Mouse (Mus musculus): ENCODE measurements at regions not wholly inside any gene's neighbourhood (a gene's known extent, or its start where the extent isn't known, plus 50 kb on each side); places are given as distances from the start of the nearest gene placed in this dataset.

DNA sequence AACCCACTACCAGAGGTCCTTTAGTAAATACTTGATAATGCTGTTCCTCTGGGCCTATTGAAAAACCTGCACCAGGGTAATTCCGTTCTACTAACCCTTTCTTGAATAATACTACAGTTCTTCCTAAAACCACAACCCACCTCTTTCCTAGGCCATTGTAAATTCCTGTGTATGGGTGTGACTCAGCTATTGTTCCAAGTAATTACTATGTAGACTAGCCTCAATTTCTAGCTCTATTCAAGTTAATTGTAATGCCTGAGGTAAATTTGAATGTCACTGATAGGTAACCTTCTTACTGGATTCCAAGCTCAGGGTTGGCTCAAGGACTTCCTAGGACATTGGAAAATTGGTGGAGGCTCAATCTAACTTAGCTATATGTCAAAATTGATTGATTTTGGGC is 185.1 kb upstream of the Slc5a7 start:
- H3K4me1 ChIP-seq (ENCODE audit: control insufficient read depth, insufficient read depth, low read depth, low read length): no peaks in the 10 kb centered on the region; the same call in 1 of the 2 replicates
- H3K4me3 ChIP-seq (ENCODE audit: low read length): no peak overlapping the region
- H3K4me2 ChIP-seq (ENCODE audit: low read length): no peak overlapping the region
- H3K9ac ChIP-seq (ENCODE audit: low read depth, low read length): no peak overlapping the region
- WGBS: 95% methylated on average over 1 of the region's 1 CpGs
- no peaks in the 10 kb centered on the region for H3K36me3 ChIP-seq (ENCODE audit: control insufficient read depth, insufficient read depth, low read length)
- no peaks in the 10 kb centered on the region for H3K9me3 ChIP-seq (ENCODE audit: control insufficient read depth, low read length)
- no peaks in the 10 kb centered on the region for H3K27me3 ChIP-seq (replicated peaks; ENCODE audit: control insufficient read depth, insufficient read depth, low read length)
- ATAC-seq: no peak
- no peak overlapping the region for H3K27ac ChIP-seq (ENCODE audit: low read depth, low read length)

DNA sequence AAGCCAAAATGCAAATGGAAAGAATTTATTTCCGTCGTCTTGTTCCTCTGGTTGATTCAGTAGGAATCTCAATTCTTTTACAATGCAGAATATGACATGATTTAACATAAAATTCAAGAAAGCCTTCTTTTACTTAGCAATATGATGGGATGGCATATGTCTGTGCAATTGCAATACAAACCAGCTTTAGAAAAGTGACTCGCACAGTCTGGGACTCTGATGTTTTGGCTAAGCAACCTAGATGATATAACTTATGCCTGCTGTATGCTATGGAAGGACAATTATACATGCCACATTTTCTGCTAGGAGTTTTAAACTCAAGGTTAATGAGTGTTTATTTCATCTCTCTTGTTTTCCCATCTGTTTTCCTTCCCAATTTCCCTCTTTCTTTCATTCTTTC is 141.1 kb upstream of the Slc5a7 start:
- Histone ChIP-seq H3K4me1 (ENCODE audit: control insufficient read depth, insufficient read depth, low read depth, low read length) (no peaks in the 10 kb centered on the region), H3K9ac (ENCODE audit: low read depth, low read length) (no peak overlapping the region), H3K27me3 (replicated peaks; ENCODE audit: control insufficient read depth, insufficient read depth, low read length) (no peaks in the 10 kb centered on the region), H3K9me3 (ENCODE audit: control insufficient read depth, low read length) (no peaks in the 10 kb centered on the region), H3K27ac (ENCODE audit: low read depth, low read length) (no peak overlapping the region), H3K36me3 (ENCODE audit: control insufficient read depth, insufficient read depth, low read length) (no peaks in the 10 kb centered on the region), H3K4me2 (ENCODE audit: low read length) (no peak overlapping the region), H3K4me3 (ENCODE audit: low read length) (no peak overlapping the region)
- ATAC-seq: no peak
- 90% methylated on average over 3 of the region's 3 CpGs for WGBS

DNA sequence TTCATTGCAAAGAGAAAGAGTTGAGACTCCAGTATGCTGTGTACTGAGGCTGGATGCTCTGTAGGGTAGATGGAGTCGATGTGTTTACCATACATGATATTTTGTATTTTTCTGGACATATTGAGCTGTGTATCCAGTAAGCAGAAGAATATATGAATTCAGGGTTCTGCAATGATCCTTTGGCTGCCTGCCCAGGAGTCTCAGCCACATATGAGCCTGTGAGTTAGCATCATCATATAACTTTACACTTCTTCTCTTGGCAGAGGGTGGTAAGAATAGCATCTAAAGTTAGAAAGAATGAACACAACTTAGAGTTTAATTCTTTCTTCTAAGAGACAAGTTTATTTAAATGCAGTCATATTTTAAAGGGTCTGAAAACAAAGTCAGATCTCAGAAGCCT is 139.6 kb upstream of the Slc5a7 start:
- Histone ChIP-seq H3K4me1 (ENCODE audit: control insufficient read depth, insufficient read depth, low read depth, low read length) (no peaks in the 10 kb centered on the region), H3K27ac (ENCODE audit: low read depth, low read length) (no peak overlapping the region), H3K27me3 (replicated peaks; ENCODE audit: control insufficient read depth, insufficient read depth, low read length) (no peaks in the 10 kb centered on the region), H3K4me2 (ENCODE audit: low read length) (no peak overlapping the region), H3K9me3 (ENCODE audit: control insufficient read depth, low read length) (no peaks in the 10 kb centered on the region), H3K4me3 (ENCODE audit: low read length) (no peak overlapping the region), H3K9ac (ENCODE audit: low read depth, low read length) (no peak overlapping the region), H3K36me3 (ENCODE audit: control insufficient read depth, insufficient read depth, low read length) (no peaks in the 10 kb centered on the region)
- WGBS: 76% methylated on average over 1 of the region's 1 CpGs
- no peak for ATAC-seq

DNA sequence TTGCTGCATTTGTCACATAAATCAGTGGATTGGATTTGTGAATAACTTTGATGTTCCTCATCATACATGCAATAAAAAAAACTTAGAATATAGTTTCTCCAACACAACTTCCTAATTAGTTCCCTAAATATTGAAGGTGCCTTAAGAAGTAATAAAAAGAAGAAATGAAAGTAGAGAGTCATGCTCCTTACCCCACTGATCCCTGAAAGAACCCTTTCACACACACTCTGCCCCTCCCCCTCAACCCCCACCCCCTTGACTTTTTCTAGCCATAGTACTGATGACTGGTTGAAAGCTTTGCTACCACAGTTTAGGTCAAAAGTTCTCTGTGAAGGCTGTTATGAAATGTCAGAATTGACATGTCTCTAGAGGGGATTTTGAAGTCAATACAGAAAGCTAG is 131.1 kb upstream of the Slc5a7 start:
- Histone ChIP-seq H3K4me2 (ENCODE audit: low read length) (no peak overlapping the region), H3K36me3 (ENCODE audit: control insufficient read depth, insufficient read depth, low read length) (no peaks in the 10 kb centered on the region), H3K4me3 (ENCODE audit: low read length) (no peak overlapping the region), H3K27ac (ENCODE audit: low read depth, low read length) (no peak overlapping the region), H3K27me3 (replicated peaks; ENCODE audit: control insufficient read depth, insufficient read depth, low read length) (no peaks in the 10 kb centered on the region), H3K4me1 (ENCODE audit: control insufficient read depth, insufficient read depth, low read depth, low read length) (no peaks in the 10 kb centered on the region), H3K9me3 (ENCODE audit: control insufficient read depth, low read length) (peaks cover 2% of the 10 kb centered on the region; the same call in 1 of the 2 replicates), H3K9ac (ENCODE audit: low read depth, low read length) (no peak overlapping the region)
- no peak for ATAC-seq

DNA sequence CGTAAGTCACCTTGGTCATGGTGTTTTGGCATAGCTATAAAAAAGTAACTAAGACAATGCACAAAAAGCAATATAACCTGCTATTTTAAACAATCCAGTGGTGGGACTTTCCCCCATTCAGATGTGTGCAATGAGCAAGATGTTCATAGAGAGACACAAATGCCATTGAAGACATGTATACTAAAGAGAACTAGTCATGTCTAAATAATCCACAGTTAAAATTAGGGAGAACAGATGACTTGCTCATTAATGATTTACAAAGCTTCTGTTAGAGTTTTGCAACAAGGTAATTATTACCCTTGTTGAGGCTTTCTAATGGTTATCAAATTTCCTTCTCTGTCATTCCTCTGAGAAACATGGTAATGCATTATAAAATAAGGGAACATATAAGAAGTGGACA is 115.4 kb upstream of the Slc5a7 start:
- 73% methylated on average over 1 of the region's 1 CpGs for WGBS
- H3K4me2 ChIP-seq (ENCODE audit: low read length): no peak overlapping the region
- no peaks in the 10 kb centered on the region for H3K36me3 ChIP-seq (ENCODE audit: control insufficient read depth, insufficient read depth, low read length)
- H3K4me1 ChIP-seq (ENCODE audit: control insufficient read depth, insufficient read depth, low read depth, low read length): no peaks in the 10 kb centered on the region
- no peak overlapping the region for H3K9ac ChIP-seq (ENCODE audit: low read depth, low read length)
- ATAC-seq: no peak
- H3K9me3 ChIP-seq (ENCODE audit: control insufficient read depth, low read length): no peaks in the 10 kb centered on the region
- no peak overlapping the region for H3K27ac ChIP-seq (ENCODE audit: low read depth, low read length)
- H3K4me3 ChIP-seq (ENCODE audit: low read length): no peak overlapping the region
- no peaks in the 10 kb centered on the region for H3K27me3 ChIP-seq (replicated peaks; ENCODE audit: control insufficient read depth, insufficient read depth, low read length)

DNA sequence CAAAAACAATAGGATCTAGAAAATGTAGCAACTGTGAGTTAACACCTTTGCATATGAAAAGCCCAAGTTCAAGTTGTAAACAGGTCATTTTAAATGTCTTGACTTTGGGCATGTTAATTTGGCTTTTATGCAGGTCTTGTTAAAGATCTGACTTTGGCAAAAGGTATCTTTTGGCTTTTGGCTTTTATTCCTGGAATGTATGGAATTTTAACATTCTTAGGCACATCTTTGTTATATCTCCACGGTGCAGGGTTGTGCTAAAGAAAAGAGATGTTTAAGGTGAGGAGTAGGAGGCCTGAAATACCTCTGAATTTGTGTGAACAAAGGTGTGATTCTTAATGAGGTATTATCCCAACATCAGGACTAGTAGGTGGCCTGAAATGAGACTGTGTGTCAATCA is 97.6 kb upstream of the Slc5a7 start:
- Histone ChIP-seq H3K4me3 (ENCODE audit: low read length) (no peak overlapping the region), H3K27me3 (replicated peaks; ENCODE audit: control insufficient read depth, insufficient read depth, low read length) (no peaks in the 10 kb centered on the region), H3K36me3 (ENCODE audit: control insufficient read depth, insufficient read depth, low read length) (no peaks in the 10 kb centered on the region), H3K9me3 (ENCODE audit: control insufficient read depth, low read length) (no peaks in the 10 kb centered on the region), H3K9ac (ENCODE audit: low read depth, low read length) (no peak overlapping the region), H3K4me1 (ENCODE audit: control insufficient read depth, insufficient read depth, low read depth, low read length) (no peaks in the 10 kb centered on the region), H3K27ac (ENCODE audit: low read depth, low read length) (no peak overlapping the region), H3K4me2 (ENCODE audit: low read length) (no peak overlapping the region)
- 69% methylated on average over 1 of the region's 1 CpGs for WGBS
- no peak for ATAC-seq

DNA sequence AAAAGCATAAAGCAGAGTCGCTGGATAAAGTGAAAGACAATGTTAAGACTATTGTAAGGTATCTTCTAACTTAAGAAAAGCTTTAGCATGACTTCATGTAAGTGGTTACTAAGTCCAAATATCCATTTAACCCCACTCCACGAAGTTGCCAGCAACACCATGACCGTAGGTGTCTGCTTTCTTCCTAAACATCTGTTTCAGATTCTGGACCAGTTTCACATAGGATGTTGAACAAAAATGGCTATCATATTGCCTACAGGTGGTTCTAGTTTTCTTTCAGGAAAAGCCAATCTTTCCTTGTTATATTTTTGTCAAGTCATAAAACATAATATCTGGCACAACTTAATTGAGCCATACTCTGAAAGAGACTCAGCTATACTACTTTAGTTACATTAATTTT is 78.7 kb upstream of the Slc5a7 start:
- H3K4me2 ChIP-seq (ENCODE audit: low read length): no peak overlapping the region
- no peak overlapping the region for H3K4me3 ChIP-seq (ENCODE audit: low read length)
- 77% methylated on average over 3 of the region's 3 CpGs for WGBS
- no peaks in the 10 kb centered on the region for H3K27me3 ChIP-seq (replicated peaks; ENCODE audit: control insufficient read depth, insufficient read depth, low read length)
- no peak overlapping the region for H3K9ac ChIP-seq (ENCODE audit: low read depth, low read length)
- no peaks in the 10 kb centered on the region for H3K9me3 ChIP-seq (ENCODE audit: control insufficient read depth, low read length)
- H3K36me3 ChIP-seq (ENCODE audit: control insufficient read depth, insufficient read depth, low read length): no peaks in the 10 kb centered on the region
- H3K4me1 ChIP-seq (ENCODE audit: control insufficient read depth, insufficient read depth, low read depth, low read length): no peaks in the 10 kb centered on the region
- no peak overlapping the region for H3K27ac ChIP-seq (ENCODE audit: low read depth, low read length)
- no peak for ATAC-seq

DNA sequence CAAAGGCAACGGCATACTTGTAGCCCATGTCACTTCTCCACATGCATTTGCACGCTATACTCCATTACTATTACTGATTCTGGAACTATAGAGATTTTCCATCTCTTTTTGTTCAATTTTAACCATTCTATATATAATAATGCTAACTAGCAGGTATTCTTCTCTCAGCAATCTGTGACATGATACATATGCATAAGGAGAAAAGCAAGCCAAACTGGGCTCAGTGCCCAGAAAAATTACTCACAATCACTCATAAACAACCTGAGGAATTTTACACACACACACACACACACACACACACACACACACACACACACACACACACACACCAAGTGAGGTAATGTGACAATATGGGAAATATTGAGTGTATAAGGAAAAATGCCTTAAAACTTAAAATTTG is 69.8 kb upstream of the Slc5a7 start:
- H3K9ac ChIP-seq (ENCODE audit: low read depth, low read length): no peak overlapping the region
- no peaks in the 10 kb centered on the region for H3K4me1 ChIP-seq (ENCODE audit: control insufficient read depth, insufficient read depth, low read depth, low read length)
- H3K27ac ChIP-seq (ENCODE audit: low read depth, low read length): no peak overlapping the region
- H3K27me3 ChIP-seq (replicated peaks; ENCODE audit: control insufficient read depth, insufficient read depth, low read length): no peaks in the 10 kb centered on the region
- 84% methylated on average over 2 of the region's 2 CpGs for WGBS
- H3K36me3 ChIP-seq (ENCODE audit: control insufficient read depth, insufficient read depth, low read length): no peaks in the 10 kb centered on the region
- no peak overlapping the region for H3K4me2 ChIP-seq (ENCODE audit: low read length)
- H3K4me3 ChIP-seq (ENCODE audit: low read length): no peak overlapping the region
- no peaks in the 10 kb centered on the region for H3K9me3 ChIP-seq (ENCODE audit: control insufficient read depth, low read length)
- no peak for ATAC-seq

DNA sequence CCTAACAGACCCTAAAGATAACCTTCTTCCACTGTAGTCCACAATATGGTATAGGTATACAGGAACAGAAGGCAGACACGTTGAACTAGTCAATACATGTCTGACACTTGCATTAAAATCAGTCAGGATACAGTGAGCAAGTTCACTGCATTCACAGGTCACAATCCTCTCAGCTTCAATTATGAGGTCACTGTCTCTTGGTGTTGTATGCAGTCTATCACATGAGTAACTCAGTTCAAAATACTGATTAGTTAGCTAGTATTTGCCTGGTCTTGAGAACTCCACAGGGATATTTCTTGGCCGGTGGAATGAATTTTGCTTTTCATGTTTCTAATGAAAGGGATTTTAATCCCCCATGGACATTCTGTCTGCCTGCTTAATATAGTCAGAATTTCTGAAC is 69.1 kb upstream of the Slc5a7 start:
- Histone ChIP-seq H3K9ac (ENCODE audit: low read depth, low read length) (no peak overlapping the region), H3K27me3 (replicated peaks; ENCODE audit: control insufficient read depth, insufficient read depth, low read length) (no peaks in the 10 kb centered on the region), H3K4me3 (ENCODE audit: low read length) (no peak overlapping the region), H3K27ac (ENCODE audit: low read depth, low read length) (no peak overlapping the region), H3K4me1 (ENCODE audit: control insufficient read depth, insufficient read depth, low read depth, low read length) (no peaks in the 10 kb centered on the region), H3K4me2 (ENCODE audit: low read length) (no peak overlapping the region), H3K9me3 (ENCODE audit: control insufficient read depth, low read length) (no peaks in the 10 kb centered on the region), H3K36me3 (ENCODE audit: control insufficient read depth, insufficient read depth, low read length) (no peaks in the 10 kb centered on the region)
- ATAC-seq: no peak
- 46% methylated on average over 2 of the region's 2 CpGs for WGBS

DNA sequence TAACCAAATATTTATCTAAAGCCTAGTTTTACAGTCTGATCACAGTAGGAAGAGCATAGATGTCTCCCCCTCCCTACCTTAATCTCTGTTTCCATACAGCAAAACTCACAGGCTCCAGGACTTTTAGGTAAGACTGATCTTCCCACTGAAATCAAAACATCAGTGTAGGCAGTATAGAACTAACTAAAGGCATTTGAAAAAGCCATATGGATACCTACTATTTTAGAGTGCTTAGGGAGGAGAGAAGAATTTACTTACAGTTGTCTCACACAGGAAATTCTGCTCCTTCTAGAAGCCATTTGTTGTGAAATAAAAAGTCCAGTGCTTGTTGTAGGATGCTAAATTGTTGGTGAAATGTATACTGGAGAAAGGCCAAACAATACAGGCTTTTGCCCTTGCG is 64.2 kb upstream of the Slc5a7 start:
- Histone ChIP-seq H3K9me3 (ENCODE audit: control insufficient read depth, low read length) (no peaks in the 10 kb centered on the region), H3K4me3 (ENCODE audit: low read length) (no peak overlapping the region), H3K27ac (ENCODE audit: low read depth, low read length) (no peak overlapping the region), H3K9ac (ENCODE audit: low read depth, low read length) (no peak overlapping the region), H3K4me1 (ENCODE audit: control insufficient read depth, insufficient read depth, low read depth, low read length) (no peaks in the 10 kb centered on the region), H3K27me3 (replicated peaks; ENCODE audit: control insufficient read depth, insufficient read depth, low read length) (no peaks in the 10 kb centered on the region), H3K36me3 (ENCODE audit: control insufficient read depth, insufficient read depth, low read length) (no peaks in the 10 kb centered on the region), H3K4me2 (ENCODE audit: low read length) (no peak overlapping the region)
- WGBS: 96% methylated on average over 1 of the region's 1 CpGs
- ATAC-seq: no peak

Data from hindbrain, embryonic 16.5 days (tissue).